Mouse (Mus musculus): ENCODE measurements around the gene Zmiz1. TPM values are rescaled to one million over a fixed set of nuclear protein-coding genes. Genes with fewer than 3 reads are reported as not detected.
A peak's percentile ranks its signal among the peaks of the same experiment; 100 is the strongest.

Zmiz1 gene
- total and polyA plus RNA-seq, 3 experiments: 3.7 to 45.8 (median 11.1) TPM

DNA sequence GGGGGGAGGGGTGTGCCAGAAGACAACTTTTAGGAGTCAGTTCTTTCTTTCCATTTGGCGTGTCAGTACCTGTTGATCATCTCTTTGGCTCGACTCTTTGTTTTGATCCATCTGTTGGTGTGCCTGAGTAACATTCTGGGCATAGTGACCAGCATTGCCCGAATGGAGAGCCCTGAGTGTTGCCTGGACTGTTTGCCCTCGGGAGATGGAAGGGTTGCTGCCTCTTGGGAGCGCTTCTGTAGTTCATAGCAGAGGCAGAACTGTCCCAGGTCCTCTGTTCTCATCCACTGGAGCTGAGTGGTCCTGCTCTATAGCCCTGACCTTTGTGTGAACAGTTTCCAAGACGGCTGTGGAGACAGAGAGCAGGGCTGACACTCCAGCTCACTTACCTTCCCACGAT is 18.3 kb downstream of the Zmiz1 start:
- Histone ChIP-seq H3K27me3 (replicated peaks) (no peaks in the 10 kb centered on the region), H3K79me2 (replicated peaks; ENCODE audit: control insufficient read depth, extremely low read depth, insufficient read depth, poor library complexity, severe bottlenecking) (peaks cover 72% of the 10 kb centered on the region), H3K36me3 (replicated peaks in 1 of 2; ENCODE audit: control insufficient read depth in 1 of 2, insufficient read depth in 1 of 2, low read length in 1 of 2) (peaks cover 0 to 24% of the 10 kb centered on the region in 2 experiments), H3K9me3 (replicated peaks; ENCODE audit: low read length) (no peaks in the 10 kb centered on the region), H3K9ac (ENCODE audit: insufficient read depth, low read depth) (no peak overlapping the region; the same call in 1 of the 2 replicates), H3K27ac (ENCODE audit: insufficient read depth, low read depth) (peak overlapping the region; percentile 70), H3K4me2 (ENCODE audit: insufficient read depth, low read depth, poor library complexity, severe bottlenecking) (peak overlapping the region; percentile 35), H3K4me1 (ENCODE audit: control insufficient read depth in 1 of 2, insufficient read depth in 2 of 2) (peaks cover 74 to 99% of the 10 kb centered on the region in 2 experiments), H3K4me3 (replicated peaks in 1 of 3; ENCODE audit: low read depth in 2 of 3, low read length in 2 of 3, poor library complexity in 1 of 3) (no peak overlapping the region)
- TF ChIP-seq MAZ (IDR thresholded peaks at IDR 0.05; ENCODE audit: low read depth, low read length) (no peak), MXI1 (IDR thresholded peaks at IDR 0.05; ENCODE audit: low read depth, low read length) (no peak), JUN (IDR thresholded peaks at IDR 0.05; ENCODE audit: insufficient read depth, low read depth, low read length) (no peak), NELFE (IDR thresholded peaks at IDR 0.05; ENCODE audit: low read depth, low read length) (no peak), PAX5 (IDR thresholded peaks at IDR 0.05; ENCODE audit: low read length) (no peak), SMC3 (IDR thresholded peaks at IDR 0.05; ENCODE audit: low read depth, low read length) (no peak), CTCF (conservative IDR thresholded peaks at IDR 0.05 in 1 of 2, IDR thresholded peaks at IDR 0.05 in 1 of 2; ENCODE audit: low read depth in 2 of 2, low read length in 2 of 2) (no peak)
- DNase-seq (ENCODE audit: extremely low read depth): no peak
- dilution Hi-C loops (cut with MboI; ENCODE audit: extremely low pct_ligation_motif_present, extremely low pct_unique_long_range_greater_than_20kb, low sequenced_read_pairs): no loop called here
- in situ Hi-C loops (cut with MboI; ENCODE audit: low pct_ligation_motif_present, low pct_unique_long_range_greater_than_20kb, low sequenced_read_pairs): loop anchor here (10.0 kb wide), 1 partner anchor 362 kb away; no protein-coding TSS in a partner anchor

DNA sequence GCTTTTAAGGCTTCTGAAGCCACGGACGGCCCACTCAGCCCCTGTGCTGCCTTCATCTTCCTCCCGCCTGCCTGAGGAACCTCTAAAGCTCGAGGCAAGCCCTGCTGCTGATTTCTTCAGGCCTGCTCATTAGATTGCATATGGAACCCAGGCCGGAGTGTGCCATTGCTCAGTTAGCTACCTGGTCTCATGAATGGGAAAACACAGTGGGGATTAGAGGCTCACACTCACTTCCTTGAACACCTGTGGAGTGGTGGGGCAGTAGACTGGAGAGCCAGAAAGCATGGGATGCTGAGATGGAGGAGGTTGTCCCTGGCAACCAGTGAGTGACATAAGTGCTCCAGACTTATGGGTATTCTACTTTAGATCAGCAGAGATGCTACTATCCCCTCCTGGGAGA is 19.3 kb downstream of the Zmiz1 start:
- no peaks in the 10 kb centered on the region for H3K9me3 ChIP-seq (replicated peaks; ENCODE audit: low read length)
- dilution Hi-C loops (cut with MboI; ENCODE audit: extremely low pct_ligation_motif_present, extremely low pct_unique_long_range_greater_than_20kb, low sequenced_read_pairs): no loop called here

DNA sequence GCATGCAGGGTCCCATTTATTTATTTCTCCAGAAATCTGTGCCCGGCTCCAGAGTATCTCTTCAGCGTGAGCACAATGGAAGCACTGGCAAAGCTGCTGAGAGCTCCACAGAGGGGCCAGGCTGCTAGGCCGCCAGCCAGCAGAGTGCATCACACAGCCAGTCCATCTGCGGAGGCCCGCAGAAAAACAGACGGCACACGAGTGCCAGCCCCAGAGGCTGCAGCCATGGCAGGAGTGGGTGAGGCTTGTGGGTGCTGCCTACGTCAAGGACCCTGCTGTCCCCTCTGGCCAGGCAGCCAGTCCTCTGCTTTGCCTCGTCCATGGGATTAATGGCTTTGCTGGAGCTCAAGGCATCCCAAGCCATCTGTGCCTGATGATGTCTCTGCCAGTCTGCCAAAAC is 19.8 kb downstream of the Zmiz1 start:
- dilution Hi-C loops (cut with MboI; ENCODE audit: extremely low pct_ligation_motif_present, extremely low pct_unique_long_range_greater_than_20kb, low sequenced_read_pairs): no loop called here
- no peak overlapping the region for H3K4me3 ChIP-seq (replicated peaks in 1 of 3; ENCODE audit: low read depth in 2 of 3, low read length in 2 of 3, poor library complexity in 1 of 3)
- DNase-seq (ENCODE audit: extremely low read depth): no peak
- peaks cover 79% of the 10 kb centered on the region for H3K79me2 ChIP-seq (replicated peaks; ENCODE audit: control insufficient read depth, extremely low read depth, insufficient read depth, poor library complexity, severe bottlenecking)
- in situ Hi-C loops (cut with MboI; ENCODE audit: low pct_ligation_motif_present, low pct_unique_long_range_greater_than_20kb, low sequenced_read_pairs): loop anchor here (10.0 kb wide), 1 partner anchor 364 kb away; no protein-coding TSS in a partner anchor
- H3K27me3 ChIP-seq (replicated peaks): no peaks in the 10 kb centered on the region
- H3K36me3 ChIP-seq (replicated peaks in 1 of 2; ENCODE audit: control insufficient read depth in 1 of 2, insufficient read depth in 1 of 2, low read length in 1 of 2): peaks cover 0 to 24% of the 10 kb centered on the region in 2 experiments
- H3K9me3 ChIP-seq (replicated peaks; ENCODE audit: low read length): no peaks in the 10 kb centered on the region
- H3K4me2 ChIP-seq (ENCODE audit: insufficient read depth, low read depth, poor library complexity, severe bottlenecking): no peak overlapping the region
- H3K9ac ChIP-seq (ENCODE audit: insufficient read depth, low read depth): no peak overlapping the region
- peaks cover 63 to 99% of the 10 kb centered on the region in 2 experiments for H3K4me1 ChIP-seq (ENCODE audit: control insufficient read depth in 1 of 2, insufficient read depth in 2 of 2)
- TF ChIP-seq UBTF (IDR thresholded peaks at IDR 0.05; ENCODE audit: low read depth, low read length) (no peak), IRF4 (IDR thresholded peaks at IDR 0.05; ENCODE audit: low read depth, low read length) (no peak), GABPA (IDR thresholded peaks at IDR 0.05; ENCODE audit: insufficient replicate concordance, low read depth, low read length) (no peak), ETS1 (conservative IDR thresholded peaks at IDR 0.05; ENCODE audit: low read depth, low read length) (no peak), ZKSCAN1 (IDR thresholded peaks at IDR 0.05; ENCODE audit: borderline replicate concordance, low read depth, low read length) (no peak), TBP (conservative IDR thresholded peaks at IDR 0.05; ENCODE audit: low read depth, low read length) (no peak), KAT2A (IDR thresholded peaks at IDR 0.05; ENCODE audit: insufficient replicate concordance, low read length) (no peak), CHD1 (IDR thresholded peaks at IDR 0.05; ENCODE audit: low read depth, low read length) (no peak), PAX5 (IDR thresholded peaks at IDR 0.05; ENCODE audit: low read length) (no peak)
- no peak overlapping the region for H3K27ac ChIP-seq (ENCODE audit: insufficient read depth, low read depth)

More for the DNA sequence above, 19.3 kb downstream of the Zmiz1 start:
- Histone ChIP-seq H3K9ac (ENCODE audit: insufficient read depth, low read depth) (no peak overlapping the region), H3K4me2 (ENCODE audit: insufficient read depth, low read depth, poor library complexity, severe bottlenecking) (no peak overlapping the region), H3K4me3 (replicated peaks in 1 of 3; ENCODE audit: low read depth in 2 of 3, low read length in 2 of 3, poor library complexity in 1 of 3) (no peak overlapping the region), H3K4me1 (ENCODE audit: control insufficient read depth in 1 of 2, insufficient read depth in 2 of 2) (peaks cover 67 to 99% of the 10 kb centered on the region in 2 experiments), H3K27ac (ENCODE audit: insufficient read depth, low read depth) (no peak overlapping the region), H3K79me2 (replicated peaks; ENCODE audit: control insufficient read depth, extremely low read depth, insufficient read depth, poor library complexity, severe bottlenecking) (peaks cover 76% of the 10 kb centered on the region), H3K27me3 (replicated peaks) (no peaks in the 10 kb centered on the region), H3K36me3 (replicated peaks in 1 of 2; ENCODE audit: control insufficient read depth in 1 of 2, insufficient read depth in 1 of 2, low read length in 1 of 2) (peaks cover 0 to 24% of the 10 kb centered on the region in 2 experiments)
- TF ChIP-seq UBTF (IDR thresholded peaks at IDR 0.05; ENCODE audit: low read depth, low read length): no peak
- no peak for TF ChIP-seq NELFE (IDR thresholded peaks at IDR 0.05; ENCODE audit: low read depth, low read length)
- DNase-seq (ENCODE audit: extremely low read depth): no peak
- in situ Hi-C loops (cut with MboI; ENCODE audit: low pct_ligation_motif_present, low pct_unique_long_range_greater_than_20kb, low sequenced_read_pairs): loop anchor here (10.0 kb wide), 1 partner anchor 363 kb away; no protein-coding TSS in a partner anchor

Data from CH12.LX (cell line).